Mouse (Mus musculus) R1 (cell line): ENCODE measurements around the gene Nfib.

Experiments used
- DNase-seq: peaks from one replicate; pipeline ENCODE4 v3.0.0-alpha.2; 2018; ENCODE audit warnings: low read depth, low spot score

Nfib gene

DNA sequence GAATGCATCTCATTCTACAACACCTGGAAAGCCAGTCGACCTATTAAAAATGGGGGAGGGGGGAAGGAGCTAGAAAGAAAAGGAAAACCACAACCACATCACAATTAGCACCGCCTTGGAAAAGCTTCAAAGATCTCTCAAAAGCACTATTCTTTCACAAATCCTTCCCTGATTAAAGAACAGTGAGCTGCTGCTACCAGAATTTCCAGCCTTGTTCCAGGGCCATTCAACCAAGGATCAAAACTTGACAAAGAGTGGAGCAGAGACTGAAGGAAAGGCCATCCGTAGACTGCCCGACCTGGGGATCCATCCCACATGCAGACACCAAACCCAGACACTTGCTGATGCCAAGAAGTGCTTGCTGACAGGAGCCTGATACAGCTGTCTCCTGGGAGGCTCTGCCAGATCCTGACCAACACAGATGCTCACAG is 345.5 kb downstream of the Nfib start:
- DNase-seq, result no peak

DNA sequence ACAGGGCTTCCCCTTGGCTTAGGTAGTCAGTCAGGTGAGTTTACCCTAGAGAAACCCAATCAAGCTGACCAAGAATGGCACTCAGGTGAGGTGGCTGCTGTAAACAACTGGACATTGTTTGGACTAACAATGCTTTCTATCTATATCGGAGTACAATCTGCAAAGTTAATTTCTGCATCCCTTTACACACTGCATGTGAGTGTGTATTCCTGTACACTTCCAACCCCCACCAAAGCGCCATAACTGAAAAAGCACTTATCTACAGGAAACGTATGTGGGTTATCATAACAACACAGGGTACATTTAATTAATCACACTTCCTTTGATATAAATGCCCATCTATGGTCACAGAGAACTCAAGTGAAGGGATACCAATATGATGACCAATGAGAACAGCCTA is 346.4 kb downstream of the Nfib start:
- no peak for DNase-seq

DNA sequence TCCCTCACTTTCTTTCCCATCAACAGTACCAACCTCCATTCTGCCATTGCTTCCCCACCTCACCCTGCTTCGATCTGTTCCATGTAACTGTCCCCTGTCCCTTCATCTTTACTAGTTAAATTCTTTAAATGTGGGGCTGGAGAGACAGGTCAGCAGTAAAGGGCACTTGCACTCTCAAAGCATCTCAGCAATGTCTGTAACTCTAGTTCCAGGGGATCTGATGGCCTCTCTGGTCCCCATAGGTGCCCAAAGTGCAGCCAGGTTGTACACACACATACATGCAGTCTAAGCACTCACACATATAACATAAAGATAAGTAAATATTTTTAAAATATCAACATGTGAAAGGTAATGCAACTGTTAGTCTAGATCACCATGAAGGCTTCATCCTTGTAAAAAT is 356.5 kb downstream of the Nfib start:
- no peak for DNase-seq

DNA sequence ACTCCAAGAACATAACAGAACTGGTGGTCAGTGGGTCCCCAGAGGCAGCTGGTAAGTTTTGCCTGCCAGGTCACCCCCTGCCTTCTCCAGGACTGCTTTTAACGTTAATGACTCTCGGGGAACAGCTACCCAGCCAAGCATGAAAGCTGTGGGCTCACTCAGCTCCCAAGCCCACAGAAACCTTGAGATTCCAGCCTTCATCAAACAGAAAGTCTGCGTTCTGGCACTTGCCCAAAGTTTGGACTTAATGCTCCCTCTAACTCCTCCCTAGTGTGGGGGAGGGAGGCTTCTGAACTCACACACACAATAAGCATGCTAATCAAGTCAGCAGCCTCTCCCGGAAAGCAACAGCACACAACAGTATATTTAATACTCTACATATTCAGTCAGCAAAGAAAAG is 360.8 kb downstream of the Nfib start:
- peak; percentile 78 for DNase-seq

DNA sequence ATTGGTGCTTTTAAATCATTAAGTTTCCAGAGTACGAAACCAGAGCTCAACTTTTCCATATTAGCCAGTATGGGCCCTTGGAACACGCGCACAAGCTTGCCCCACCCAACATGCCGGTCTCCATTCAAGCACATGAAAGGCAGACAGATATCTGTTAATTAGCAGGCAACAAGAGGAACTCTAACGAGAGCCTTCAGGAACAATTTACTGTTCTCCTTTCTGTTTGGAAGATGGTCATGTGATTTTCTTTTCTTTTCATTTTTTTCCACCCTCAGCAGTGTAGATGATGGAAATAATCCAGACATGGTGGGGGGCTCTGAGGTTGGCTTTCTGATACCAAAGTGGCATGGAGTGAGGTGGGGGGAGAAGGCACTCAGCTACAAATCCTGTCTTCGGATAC is 361.3 kb downstream of the Nfib start:
- DNase-seq, result peak; percentile 27

DNA sequence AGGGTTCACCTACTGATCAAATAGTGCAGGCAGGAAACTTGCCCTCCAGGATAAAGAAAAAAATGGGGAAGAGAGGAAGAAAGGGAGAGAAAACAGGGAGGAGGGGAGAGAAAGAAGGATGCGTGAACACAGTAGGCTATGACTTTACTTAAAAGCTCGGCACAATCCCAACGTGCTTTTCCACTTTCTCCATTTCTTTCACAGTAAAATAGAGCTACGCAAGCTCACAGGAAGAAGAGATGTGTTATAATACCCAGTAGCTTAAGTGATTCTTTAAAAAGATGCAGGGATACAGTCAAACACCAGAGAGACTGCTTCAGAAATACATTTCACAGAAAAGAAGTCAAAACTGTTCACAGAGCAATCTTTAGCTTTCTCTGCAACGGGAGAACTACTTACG is 366.6 kb downstream of the Nfib start:
- no peak for DNase-seq

DNA sequence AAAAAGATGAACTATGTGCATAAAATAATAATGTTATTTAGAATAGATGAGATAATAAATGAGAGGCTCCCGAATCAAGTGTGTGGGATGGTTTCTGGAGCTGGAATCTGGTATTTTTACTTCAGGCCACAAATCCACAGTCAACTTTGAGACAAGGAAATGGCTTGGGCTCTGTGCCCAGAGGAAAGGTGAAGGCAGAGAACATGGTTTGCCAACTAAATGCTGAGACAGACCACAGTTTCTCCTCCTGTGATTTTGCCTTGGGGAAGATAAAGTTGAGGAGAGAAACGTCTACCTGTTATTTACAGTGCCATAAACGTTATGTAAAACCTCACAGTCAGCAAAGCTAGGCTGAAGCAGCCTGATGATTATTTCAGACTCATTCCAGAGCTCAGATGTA is 367.1 kb downstream of the Nfib start:
- no peak for DNase-seq

DNA sequence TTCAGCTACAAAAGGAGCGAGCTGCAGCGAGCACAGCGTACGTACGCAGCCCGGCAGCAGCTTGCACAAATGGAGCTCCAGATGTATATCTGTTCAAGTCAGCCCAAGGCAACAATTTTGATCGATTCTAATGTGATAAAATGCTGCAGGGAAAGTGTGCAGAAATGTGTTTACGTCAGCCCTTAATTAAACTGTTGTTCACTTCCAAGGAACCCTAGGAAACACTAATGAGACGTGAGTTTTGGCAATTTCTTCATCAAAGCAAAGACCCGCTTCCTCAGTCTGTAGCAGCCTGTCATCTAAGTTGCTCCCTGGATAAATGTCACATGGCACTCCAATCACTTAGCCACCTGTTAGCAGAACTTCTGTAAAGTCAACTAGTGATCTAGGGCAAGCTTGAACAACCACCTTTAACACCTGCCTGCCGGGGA is 368.6 kb downstream of the Nfib start:
- no peak for DNase-seq

DNA sequence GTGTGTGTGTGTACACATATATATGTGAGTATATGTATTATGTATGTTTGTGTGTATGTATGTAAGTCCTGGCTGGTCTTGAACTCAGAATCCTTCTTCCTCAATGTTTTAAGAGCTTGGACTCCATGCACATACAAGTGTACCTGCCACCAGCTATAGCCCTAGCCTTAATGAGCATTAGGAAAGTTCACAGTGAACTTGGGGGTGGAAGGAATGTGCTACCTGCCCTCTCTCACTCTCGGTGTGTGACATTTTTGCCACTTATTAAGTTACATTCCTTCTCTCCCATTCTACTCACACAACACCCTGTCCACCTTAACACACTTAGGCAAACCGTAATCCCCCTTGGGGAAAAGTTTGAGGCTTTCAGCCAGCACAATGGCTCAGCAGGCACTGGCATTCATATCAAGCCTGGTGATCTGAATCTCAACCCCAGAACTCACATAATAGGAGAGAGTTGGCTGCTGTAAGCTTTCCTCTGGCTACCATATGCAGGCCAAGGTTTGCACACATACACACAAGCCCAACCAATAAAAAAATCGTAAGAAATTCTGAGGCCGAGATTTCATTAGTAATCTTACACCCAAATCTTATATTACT is 370.2 kb downstream of the Nfib start:
- peak; percentile 11 for DNase-seq

DNA sequence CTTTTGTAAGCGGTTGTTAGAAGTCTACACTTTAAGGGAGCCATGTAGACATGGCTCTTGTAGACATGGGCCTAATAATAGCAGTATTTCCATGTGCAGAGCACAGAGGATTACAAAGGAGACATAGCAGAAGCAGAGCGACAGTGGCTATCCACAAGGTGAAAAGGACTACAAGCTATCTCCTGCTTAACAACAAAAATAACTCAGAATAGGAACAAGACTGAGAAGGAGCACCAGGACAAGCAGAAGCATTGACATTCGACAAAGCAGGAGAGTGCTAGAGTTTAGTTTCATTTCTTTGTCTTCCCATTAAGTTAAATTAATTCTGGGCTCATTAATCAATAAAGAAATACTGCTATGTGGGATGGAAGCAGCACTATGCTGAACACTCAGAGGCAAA is 372.1 kb downstream of the Nfib start:
- DNase-seq, result no peak

DNA sequence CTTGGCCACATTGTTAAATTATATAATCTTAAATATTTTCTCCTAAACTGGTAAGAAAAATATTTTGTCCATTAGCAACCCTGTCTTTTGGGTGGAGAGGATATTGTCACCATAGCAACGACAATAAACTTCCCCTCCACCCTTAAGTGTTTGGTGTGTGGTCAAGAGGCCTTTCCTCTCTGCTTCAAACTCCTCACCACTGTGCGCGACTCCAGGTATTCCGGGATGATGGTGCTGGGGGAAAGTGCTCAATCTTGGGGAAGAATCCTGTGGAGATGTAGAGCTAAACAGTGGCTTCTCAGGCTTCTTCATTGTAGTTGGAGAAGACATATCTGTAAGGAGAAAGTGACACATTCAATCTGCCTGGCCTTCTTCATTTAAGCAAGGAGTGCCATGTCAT is 375.5 kb downstream of the Nfib start:
- no peak for DNase-seq

DNA sequence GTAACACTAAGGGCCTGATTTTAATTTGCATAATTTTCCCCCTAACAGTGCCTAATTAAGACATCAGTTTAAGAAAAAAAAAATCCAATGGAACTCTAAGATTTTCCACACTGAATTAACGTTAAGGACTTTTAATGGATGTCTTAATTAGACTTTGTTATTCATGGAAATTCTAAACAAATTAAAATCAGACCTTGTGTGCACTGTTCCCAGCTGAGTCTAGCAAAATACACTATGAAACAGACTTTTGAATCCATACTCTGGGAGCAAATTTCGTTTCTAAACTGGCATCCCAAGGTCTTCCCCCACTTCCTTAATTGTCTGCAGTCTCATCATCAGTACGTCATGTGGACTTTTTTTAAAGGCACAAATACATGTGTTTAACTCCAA is 379.4 kb downstream of the Nfib start:
- DNase-seq, result no peak

DNA sequence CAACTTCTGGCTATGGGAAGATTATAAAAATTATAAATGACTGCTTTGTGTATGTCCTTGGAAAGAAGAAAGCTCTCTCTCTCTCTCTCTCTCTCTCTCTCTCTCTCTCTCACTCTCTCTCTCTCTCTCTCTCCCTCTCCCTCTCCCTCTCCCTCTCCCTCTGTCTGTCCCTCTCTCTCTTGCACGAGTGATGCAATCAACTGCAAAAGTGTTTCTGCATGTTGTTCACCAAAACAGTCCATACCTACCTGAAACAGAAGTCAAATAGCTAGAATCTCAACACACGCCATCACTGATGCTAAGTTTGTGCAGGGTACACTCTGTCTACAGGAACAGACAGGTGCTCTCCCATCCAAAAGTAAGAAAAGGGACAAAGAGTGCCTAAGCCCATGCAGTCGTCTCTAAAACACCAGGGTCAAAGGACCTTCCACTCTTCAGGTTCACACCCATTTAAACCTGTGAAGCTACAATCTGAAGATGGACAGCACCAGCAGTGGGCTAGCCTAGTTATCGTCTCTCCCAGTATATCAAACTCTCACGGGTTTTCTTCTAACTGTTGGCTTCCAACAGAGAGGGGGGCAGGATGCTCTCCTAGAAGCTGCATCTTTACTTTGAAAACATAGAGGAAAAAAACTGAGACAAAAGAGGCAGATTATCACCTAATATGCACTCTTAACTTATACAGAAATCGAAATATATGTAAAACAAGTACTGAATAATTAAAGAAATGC is 380.0 kb downstream of the Nfib start:
- no peak for DNase-seq

DNA sequence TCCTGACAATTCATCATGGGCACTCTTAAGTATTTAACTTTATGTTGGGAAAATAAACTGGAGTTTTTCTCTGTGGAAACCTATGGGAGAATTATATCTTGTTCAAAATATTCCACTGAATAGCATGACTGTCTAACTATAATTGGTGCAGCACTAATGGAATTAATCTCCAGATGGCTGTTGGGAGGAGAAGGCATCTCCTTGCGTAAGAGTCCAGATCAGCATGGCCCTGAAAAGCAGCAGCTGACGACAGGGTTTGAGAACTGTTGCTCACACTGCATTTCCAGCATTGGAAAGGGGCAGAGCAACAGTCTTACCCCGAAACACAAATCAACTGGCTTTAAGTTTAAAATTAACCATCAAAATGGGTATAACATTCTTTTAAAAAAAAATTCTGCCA is 380.6 kb downstream of the Nfib start:
- no peak for DNase-seq

DNA sequence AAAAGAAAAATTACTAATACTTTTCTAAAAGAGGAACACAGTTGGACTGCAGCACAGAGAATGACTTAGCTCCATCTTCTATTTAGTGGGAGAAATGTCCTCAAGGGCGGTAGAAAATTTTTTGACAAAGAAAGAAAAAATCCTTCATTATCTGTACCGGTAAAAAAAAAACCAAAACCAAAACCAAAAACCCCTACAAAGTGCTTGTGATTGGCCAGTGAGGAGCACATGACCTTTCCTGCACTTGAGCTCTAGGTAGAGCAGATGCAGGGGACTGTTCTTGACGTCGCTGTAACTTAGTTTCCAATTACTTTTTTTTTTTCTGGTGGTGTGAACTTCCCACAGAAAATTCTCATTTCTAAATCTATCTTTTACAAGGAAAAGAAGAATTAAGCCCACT is 384.5 kb downstream of the Nfib start:
- DNase-seq, result no peak

DNA sequence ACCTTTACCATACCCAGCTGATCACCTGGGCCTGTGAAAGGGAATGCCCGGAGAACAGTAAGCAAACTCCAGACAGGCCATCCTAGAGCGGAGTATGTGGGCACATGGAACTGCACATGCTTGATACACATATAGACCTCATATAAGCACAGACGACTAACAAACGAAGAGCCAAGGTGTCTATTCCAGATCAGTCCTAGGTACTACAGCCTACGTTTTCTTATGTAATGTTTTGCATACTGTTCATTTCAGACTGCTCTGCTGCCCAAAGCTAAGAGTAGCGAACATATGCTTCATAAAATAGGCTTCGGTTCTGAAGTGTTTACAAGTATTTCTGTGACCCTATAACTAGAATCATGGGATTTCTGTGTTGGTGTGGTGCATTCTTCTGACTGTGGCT is 386.2 kb downstream of the Nfib start:
- no peak for DNase-seq

DNA sequence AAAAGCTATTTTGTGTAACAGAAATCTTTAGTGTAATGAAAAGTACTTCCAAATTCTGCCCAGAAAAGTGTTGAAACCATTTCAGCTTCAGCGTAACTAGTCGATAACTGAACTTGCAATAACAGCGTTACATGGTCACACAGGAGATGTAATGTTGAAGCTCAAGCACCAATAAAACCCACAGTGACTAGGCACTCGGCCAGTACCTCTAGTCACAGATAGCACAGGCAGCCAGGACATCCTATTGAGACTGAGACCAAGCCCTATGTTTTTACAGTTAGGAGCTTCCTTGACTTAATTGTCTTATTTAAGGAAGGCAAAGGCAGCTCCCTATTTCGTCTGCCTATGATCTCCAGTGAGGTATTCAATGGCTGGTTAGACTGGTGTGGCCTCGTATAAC is 389.4 kb downstream of the Nfib start:
- DNase-seq, result no peak

DNA sequence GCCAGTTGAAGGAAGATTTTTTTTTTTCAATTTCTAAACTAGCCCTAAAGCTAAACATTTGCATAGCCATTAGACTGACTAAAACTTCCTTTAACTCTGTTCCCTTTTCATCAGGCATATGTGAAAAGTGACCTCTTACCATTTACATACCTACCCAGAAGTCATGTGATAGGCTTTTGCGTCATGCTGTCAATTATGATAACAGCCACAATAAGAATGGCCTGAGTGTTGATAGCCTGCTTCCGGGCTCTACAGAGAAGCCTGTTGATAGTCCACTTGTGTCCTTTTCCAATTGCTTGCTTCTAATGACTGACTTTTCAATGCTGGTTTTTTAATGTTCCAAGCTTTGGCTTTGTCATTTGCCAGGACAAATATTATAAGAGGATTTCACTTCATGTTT is 389.8 kb downstream of the Nfib start:
- DNase-seq, result no peak

DNA sequence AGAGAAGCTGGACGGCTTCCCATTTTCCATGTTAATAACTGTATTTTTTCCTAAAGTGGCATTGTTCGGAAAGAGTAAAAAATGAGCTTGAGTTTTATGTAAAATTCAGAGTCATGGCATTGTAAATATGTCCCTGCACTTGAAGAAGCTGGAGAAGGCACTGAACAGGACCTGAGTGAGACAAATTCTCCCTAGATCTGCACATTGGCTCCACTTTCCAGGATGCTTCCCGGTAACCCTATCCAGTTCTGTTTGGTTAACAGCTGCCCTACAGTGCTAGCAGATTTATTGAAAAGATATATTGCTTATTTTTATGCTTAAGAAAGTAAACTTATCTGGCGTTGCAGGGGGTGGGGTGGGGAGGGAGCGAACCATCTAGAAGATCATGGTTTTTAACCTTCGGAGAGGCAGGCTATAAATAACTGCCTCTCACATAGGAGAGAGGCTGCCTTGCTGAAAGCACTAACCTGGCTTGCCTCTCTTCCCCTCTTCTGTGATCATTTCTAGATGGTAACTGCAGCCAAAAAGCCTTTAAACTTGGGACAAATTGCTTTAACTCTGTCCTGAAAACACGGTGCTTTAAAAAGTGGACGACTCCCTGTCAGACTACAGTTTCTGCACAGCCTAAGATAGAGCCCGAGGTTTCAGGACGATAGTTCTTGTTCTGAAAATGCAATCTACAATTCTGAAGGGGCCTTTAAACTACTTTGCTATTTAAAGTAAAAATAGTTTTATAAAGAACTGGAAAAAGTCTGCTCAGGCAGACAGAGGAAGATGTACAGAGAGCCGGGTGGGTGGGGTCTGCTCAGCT is 394.4 kb downstream of the Nfib start:
- DNase-seq, result no peak

DNA sequence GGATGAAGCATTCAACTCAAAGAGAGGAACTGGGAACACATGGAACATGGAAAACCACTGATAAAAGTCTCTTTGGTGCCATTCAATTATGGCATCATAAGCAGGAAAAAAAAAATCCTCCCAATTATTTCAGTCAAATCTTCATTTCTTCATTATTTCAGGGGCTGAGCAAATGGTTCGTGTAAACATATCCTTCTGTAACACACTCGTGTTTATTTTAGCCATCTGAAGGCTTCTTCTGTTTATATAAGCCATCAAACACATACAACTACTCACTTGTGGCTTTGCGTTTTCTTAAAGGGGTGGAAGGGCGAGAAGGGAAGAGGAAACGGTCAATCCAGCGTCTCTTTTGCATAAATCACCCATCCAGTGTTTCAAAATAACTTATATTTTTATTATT is 399.5 kb downstream of the Nfib start:
- DNase-seq, result no peak

DNA sequence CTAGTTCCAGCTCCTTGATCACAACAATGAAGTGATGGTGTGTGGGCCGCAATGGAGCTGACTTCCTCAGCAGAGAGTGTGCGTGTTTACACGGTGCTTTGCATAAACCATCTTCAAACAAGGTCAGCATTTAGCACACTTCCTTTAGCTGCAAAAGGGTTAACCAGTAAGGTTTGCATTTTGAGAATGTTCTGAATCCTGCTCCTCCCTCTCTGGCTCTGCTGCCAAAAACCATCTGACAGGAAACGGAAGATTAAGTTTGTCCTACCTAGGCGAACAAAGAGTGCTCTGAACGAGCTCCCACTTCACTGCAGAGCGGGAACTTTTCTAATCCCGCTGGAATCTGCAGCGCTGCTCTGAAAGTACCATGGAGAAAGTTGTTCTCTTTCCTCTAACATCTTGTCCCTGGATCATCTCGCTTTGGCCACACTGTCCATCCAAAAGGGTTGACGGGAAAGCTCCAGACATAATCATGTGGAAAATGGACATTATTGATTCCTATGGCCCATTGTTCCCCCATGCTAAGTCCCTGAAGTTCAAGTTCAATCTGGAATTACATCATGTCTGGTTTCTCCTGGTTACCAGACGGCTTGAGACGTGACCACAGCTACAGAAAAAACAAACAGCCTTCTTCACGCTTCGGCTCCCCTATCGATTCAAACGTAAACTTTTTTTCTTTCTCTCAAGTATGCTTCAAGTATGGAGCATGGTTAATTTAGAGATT is 401.2 kb downstream of the Nfib start:
- DNase-seq, result peak; percentile 76

DNA sequence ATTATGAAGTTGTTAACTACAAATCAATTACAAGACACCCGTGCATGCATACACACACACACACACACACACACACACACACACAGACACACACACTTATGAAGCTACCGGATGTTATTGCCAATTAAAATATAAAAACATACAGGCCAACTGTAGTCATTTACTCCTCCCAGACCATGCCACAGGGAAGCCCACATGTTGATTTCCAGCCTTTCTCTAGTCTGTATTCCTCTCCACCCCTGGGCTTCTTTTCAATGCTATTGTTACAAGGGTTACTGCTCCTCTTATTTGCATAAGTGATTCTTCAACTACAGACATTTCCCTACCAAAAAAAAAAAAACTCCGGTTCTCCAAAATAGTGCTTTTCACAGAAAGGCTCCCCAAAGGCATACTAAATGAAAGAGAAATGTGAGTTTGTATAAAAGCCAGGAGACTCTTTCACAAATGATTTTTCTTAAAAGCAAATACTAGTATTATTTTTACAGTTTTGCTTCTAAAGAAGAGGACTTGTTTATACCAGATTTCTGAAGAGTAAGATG is 402.1 kb downstream of the Nfib start:
- DNase-seq, result peak; percentile 16
